Mouse (Mus musculus): ENCODE data around the gene Ascl3. TPM values are rescaled to one million over a fixed set of nuclear protein-coding genes. Genes with fewer than 3 reads are reported as not detected.

Ascl3 gene
- total RNA-seq, 1 experiment, result not detected

GRCm38 (mm10) chr7:109741060-109741459 is 9.5 kb upstream of the Ascl3 start:
- H3K4me1 ChIP-seq (ENCODE audit: control insufficient read depth in 2 of 2, insufficient read depth in 2 of 2, low read length in 2 of 2, poor library complexity in 1 of 2), result no peaks in the 10 kb centered on the region
- H3K36me3 ChIP-seq (ENCODE audit: control insufficient read depth, insufficient read depth, low read length, poor library complexity, severe bottlenecking), result no peaks in the 10 kb centered on the region
- in situ Hi-C loops (cut with MboI; ENCODE audit: low sequenced_read_pairs in 2 of 2, unreplicated experiment in 2 of 2), result no loop called here
- no peak overlapping the region for H3K9ac ChIP-seq (ENCODE audit: insufficient read depth, low read depth, low read length, poor library complexity, severe bottlenecking)
- TF ChIP-seq ZC3H11A (IDR thresholded peaks at IDR 0.05; ENCODE audit: borderline replicate concordance, low read depth, low read length) (no peak), HCFC1 (IDR thresholded peaks at IDR 0.05; ENCODE audit: borderline replicate concordance, insufficient read depth, low read length) (no peak), ZNF384 (IDR thresholded peaks at IDR 0.05; ENCODE audit: low read depth, low read length) (no peak), MAFK (IDR thresholded peaks at IDR 0.05; ENCODE audit: insufficient read depth, low read depth, low read length) (no peak), CHD2 (IDR thresholded peaks at IDR 0.05; ENCODE audit: low read depth, low read length) (no peak)
- no peak overlapping the region for H3K27ac ChIP-seq (ENCODE audit: insufficient read depth, low read depth, low read length, poor library complexity, severe bottlenecking)
- H3K9me3 ChIP-seq (ENCODE audit: control insufficient read depth, insufficient read depth, low read depth, low read length), result no peaks in the 10 kb centered on the region
- no peak overlapping the region for H3K4me3 ChIP-seq (ENCODE audit: insufficient read depth in 1 of 2, low read depth in 1 of 2, low read length in 2 of 2, poor library complexity in 1 of 2, severe bottlenecking in 1 of 2)
- DNase-seq (ENCODE audit: low read depth, low spot score), result no peak

DNA sequence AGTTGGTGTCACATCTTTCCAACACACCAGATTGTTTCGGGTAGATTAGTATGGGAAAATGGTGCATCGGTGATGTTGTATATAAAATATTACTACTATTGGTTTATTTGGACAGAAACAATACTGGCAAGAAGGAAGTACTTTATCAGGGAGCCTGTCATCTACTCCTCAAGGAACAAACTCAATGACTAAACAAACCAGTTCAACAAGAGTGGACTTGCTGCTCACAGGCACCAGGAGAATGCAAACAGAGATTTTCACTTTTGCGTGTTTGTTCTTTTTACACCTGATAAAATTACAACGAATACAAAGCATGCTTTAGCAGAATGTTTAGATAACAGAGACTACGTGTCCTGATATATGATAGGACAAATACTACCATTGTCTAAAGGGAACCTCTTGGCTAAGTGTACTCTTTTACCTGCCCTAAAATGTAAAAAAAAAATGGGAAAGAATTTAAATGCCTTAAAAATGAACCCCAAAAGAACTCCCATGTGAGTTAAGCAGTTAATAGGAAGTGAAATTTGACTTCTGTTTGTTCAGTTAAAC is 8.4 kb upstream of the Ascl3 start:
- Histone ChIP-seq H3K9ac (ENCODE audit: insufficient read depth, low read depth, low read length, poor library complexity, severe bottlenecking) (no peak overlapping the region), H3K27ac (ENCODE audit: insufficient read depth, low read depth, low read length, poor library complexity, severe bottlenecking) (no peak overlapping the region), H3K36me3 (ENCODE audit: control insufficient read depth, insufficient read depth, low read length, poor library complexity, severe bottlenecking) (no peaks in the 10 kb centered on the region), H3K4me3 (ENCODE audit: insufficient read depth in 1 of 2, low read depth in 1 of 2, low read length in 2 of 2, poor library complexity in 1 of 2, severe bottlenecking in 1 of 2) (no peak overlapping the region), H3K9me3 (ENCODE audit: control insufficient read depth, insufficient read depth, low read depth, low read length) (no peaks in the 10 kb centered on the region), H3K4me1 (ENCODE audit: control insufficient read depth in 2 of 2, insufficient read depth in 2 of 2, low read length in 2 of 2, poor library complexity in 1 of 2) (no peaks in the 10 kb centered on the region)
- in situ Hi-C loops (cut with MboI; ENCODE audit: low sequenced_read_pairs in 2 of 2, unreplicated experiment in 2 of 2), result no loop called here
- no peak for TF ChIP-seq ZNF384 (IDR thresholded peaks at IDR 0.05; ENCODE audit: low read depth, low read length)
- no peak for TF ChIP-seq HCFC1 (IDR thresholded peaks at IDR 0.05; ENCODE audit: borderline replicate concordance, insufficient read depth, low read length)
- no peak for TF ChIP-seq MAFK (IDR thresholded peaks at IDR 0.05; ENCODE audit: insufficient read depth, low read depth, low read length)
- no peak for TF ChIP-seq ZC3H11A (IDR thresholded peaks at IDR 0.05; ENCODE audit: borderline replicate concordance, low read depth, low read length)
- no peak for TF ChIP-seq CHD2 (IDR thresholded peaks at IDR 0.05; ENCODE audit: low read depth, low read length)
- no peak for DNase-seq (ENCODE audit: low read depth, low spot score)

DNA sequence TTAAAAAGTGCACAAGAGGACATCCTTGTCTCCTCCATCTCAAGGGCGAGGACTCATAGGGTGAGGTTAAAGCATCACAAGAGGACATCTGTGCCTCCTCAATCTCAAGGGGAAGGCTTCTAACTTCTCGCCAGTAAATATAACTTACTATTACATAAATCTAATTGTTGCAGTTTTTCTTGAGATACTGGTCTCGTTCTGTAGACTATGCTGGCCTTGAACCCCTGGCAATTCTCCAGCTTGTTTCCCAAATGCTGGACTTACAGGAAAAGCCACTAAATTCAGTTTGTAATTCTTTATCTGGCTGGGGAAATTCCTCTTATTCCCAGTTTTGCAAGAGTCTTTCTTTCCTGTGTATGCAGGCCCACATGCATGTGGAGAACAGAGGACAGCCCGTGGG is 3.3 kb upstream of the Ascl3 start:
- H3K4me3 ChIP-seq (ENCODE audit: insufficient read depth in 1 of 2, low read depth in 1 of 2, low read length in 2 of 2, poor library complexity in 1 of 2, severe bottlenecking in 1 of 2), result no peak overlapping the region
- no peak overlapping the region for H3K27ac ChIP-seq (ENCODE audit: insufficient read depth, low read depth, low read length, poor library complexity, severe bottlenecking)
- no peaks in the 10 kb centered on the region for H3K9me3 ChIP-seq (ENCODE audit: control insufficient read depth, insufficient read depth, low read depth, low read length)
- H3K4me1 ChIP-seq (ENCODE audit: control insufficient read depth in 2 of 2, insufficient read depth in 2 of 2, low read length in 2 of 2, poor library complexity in 1 of 2), result no peaks in the 10 kb centered on the region
- no peak overlapping the region for H3K9ac ChIP-seq (ENCODE audit: insufficient read depth, low read depth, low read length, poor library complexity, severe bottlenecking)
- H3K36me3 ChIP-seq (ENCODE audit: control insufficient read depth, insufficient read depth, low read length, poor library complexity, severe bottlenecking), result no peaks in the 10 kb centered on the region
- TF ChIP-seq ZC3H11A (IDR thresholded peaks at IDR 0.05; ENCODE audit: borderline replicate concordance, low read depth, low read length) (no peak), CHD2 (IDR thresholded peaks at IDR 0.05; ENCODE audit: low read depth, low read length) (no peak), HCFC1 (IDR thresholded peaks at IDR 0.05; ENCODE audit: borderline replicate concordance, insufficient read depth, low read length) (no peak), ZNF384 (IDR thresholded peaks at IDR 0.05; ENCODE audit: low read depth, low read length) (no peak), MAFK (IDR thresholded peaks at IDR 0.05; ENCODE audit: insufficient read depth, low read depth, low read length) (no peak)
- DNase-seq (ENCODE audit: low read depth, low spot score), result no peak
- in situ Hi-C loops (cut with MboI; ENCODE audit: low sequenced_read_pairs in 2 of 2, unreplicated experiment in 2 of 2), result no loop called here

DNA sequence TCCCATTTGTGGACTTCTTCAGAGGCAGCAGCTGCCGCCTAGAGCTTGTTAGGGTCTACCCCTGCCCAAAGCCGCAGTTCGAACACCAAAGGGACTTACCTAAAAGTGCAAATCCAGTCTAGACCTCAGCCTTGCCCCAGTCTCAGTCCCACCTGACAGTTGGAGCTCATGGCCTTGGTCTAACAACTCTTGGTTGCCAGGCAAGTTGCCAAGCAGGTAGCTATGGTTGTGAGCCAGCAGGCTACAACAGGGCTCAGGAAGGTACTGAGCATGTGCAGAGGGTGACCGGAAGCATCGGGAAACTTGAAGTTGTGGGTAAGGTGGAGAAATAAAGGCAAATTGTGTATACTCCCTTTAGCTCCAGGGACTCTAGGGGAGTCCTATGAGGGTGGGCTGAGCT is 7.8 kb downstream of the Ascl3 start, which contains the start of gene BC051019:
TSS of gene BC051019 (minus strand) at position 154 of the 400 bp plus-strand sequence.
- Histone ChIP-seq H3K4me1 (ENCODE audit: control insufficient read depth in 2 of 2, insufficient read depth in 2 of 2, low read length in 2 of 2, poor library complexity in 1 of 2) (peaks cover 2 to 3% of the 10 kb centered on the region in 2 experiments; a peak in 2 of 4 replicates), H3K4me3 (ENCODE audit: insufficient read depth in 1 of 2, low read depth in 1 of 2, low read length in 2 of 2, poor library complexity in 1 of 2, severe bottlenecking in 1 of 2) (no peak within 1 kb of the TSS), H3K9ac (ENCODE audit: insufficient read depth, low read depth, low read length, poor library complexity, severe bottlenecking) (no peak within 1 kb of the TSS), H3K27ac (ENCODE audit: insufficient read depth, low read depth, low read length, poor library complexity, severe bottlenecking) (no peak within 1 kb of the TSS), H3K36me3 (ENCODE audit: control insufficient read depth, insufficient read depth, low read length, poor library complexity, severe bottlenecking) (no peaks in the 10 kb centered on the region), H3K9me3 (ENCODE audit: control insufficient read depth, insufficient read depth, low read depth, low read length) (no peaks in the 10 kb centered on the region)
- DNase-seq (ENCODE audit: low read depth, low spot score), result no peak
- TF ChIP-seq CHD2 (IDR thresholded peaks at IDR 0.05; ENCODE audit: low read depth, low read length) (no peak), ZNF384 (IDR thresholded peaks at IDR 0.05; ENCODE audit: low read depth, low read length) (no peak), HCFC1 (IDR thresholded peaks at IDR 0.05; ENCODE audit: borderline replicate concordance, insufficient read depth, low read length) (no peak), MAFK (IDR thresholded peaks at IDR 0.05; ENCODE audit: insufficient read depth, low read depth, low read length) (no peak), ZC3H11A (IDR thresholded peaks at IDR 0.05; ENCODE audit: borderline replicate concordance, low read depth, low read length) (no peak)
- in situ Hi-C loops (cut with MboI; ENCODE audit: low sequenced_read_pairs in 2 of 2, unreplicated experiment in 2 of 2), result no loop called here
